Mouse (Mus musculus): ENCODE measurements at regions not wholly inside any gene's neighbourhood (a gene's known extent, or its start where the extent isn't known, plus 50 kb on each side); places are given as distances from the start of the nearest gene placed in this dataset.

DNA sequence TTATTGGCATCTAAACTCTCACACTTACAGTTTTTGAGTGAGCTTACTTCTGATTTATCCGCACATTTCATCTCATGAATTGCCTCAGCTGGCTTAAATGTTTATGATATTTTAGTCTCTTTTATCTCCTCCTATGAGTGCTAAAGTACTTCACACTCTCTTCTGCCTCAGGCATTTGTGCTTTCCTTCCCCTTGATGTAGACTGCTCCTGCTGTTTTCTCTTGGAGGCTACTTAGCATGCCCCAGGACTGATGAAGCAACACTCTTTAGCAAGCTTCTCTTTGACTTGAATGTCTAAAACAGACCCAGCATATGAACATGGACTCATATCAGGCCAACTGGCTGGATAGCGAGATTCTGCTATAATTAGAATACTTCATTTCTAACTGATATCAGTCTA lies 882.8 kb downstream of the Tecrl start:
- 27% methylated on average over 2 of the region's 2 CpGs for WGBS
- H3K27ac ChIP-seq (replicated peaks) = no peak overlapping the region
- no peaks in the 10 kb centered on the region for H3K27me3 ChIP-seq (replicated peaks)

DNA sequence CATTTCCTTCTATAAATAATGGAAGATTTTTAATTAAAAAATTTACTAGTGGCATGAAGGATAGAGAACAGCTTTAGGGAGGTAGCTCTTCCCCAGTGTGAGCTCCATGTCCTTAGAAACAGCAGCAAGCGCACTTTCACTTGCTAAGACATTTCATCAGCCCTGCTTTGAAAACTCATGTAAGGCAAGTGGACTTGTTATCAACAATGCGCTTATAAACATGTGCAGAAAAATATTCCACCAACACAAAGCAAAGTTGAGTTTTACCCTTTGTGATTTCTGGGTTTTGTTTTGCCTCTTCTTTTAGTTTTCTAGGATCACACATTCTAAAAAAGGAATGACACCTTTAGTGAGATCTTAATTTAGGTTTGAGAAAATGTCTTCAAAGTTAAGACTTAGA lies 890.7 kb downstream of the Tecrl start:
- no peaks in the 10 kb centered on the region for H3K27me3 ChIP-seq (replicated peaks)
- no peak overlapping the region for H3K4me2 ChIP-seq
- no peak overlapping the region for H3K4me3 ChIP-seq
- no peak overlapping the region for H3K9ac ChIP-seq
- H3K36me3 ChIP-seq = no peaks in the 10 kb centered on the region
- 81% methylated on average over 2 of the region's 2 CpGs for WGBS
- ATAC-seq (ENCODE audit: extremely low read depth, insufficient number of reproducible peaks, low FRiP score, low TSS enrichment) = no peak
- H3K4me1 ChIP-seq = no peaks in the 10 kb centered on the region
- H3K9me3 ChIP-seq = no peaks in the 10 kb centered on the region
- H3K27ac ChIP-seq (replicated peaks) = no peak overlapping the region

More for the DNA sequence above, 882.8 kb downstream of the Tecrl start:
- Histone ChIP-seq H3K36me3 (no peaks in the 10 kb centered on the region), H3K4me3 (no peak overlapping the region), H3K9ac (no peak overlapping the region), H3K9me3 (no peaks in the 10 kb centered on the region), H3K4me2 (no peak overlapping the region), H3K4me1 (peaks cover 4% of the 10 kb centered on the region; the same call in 1 of the 2 replicates)
- no peak for ATAC-seq (ENCODE audit: extremely low read depth, insufficient number of reproducible peaks, low FRiP score, low TSS enrichment)

DNA sequence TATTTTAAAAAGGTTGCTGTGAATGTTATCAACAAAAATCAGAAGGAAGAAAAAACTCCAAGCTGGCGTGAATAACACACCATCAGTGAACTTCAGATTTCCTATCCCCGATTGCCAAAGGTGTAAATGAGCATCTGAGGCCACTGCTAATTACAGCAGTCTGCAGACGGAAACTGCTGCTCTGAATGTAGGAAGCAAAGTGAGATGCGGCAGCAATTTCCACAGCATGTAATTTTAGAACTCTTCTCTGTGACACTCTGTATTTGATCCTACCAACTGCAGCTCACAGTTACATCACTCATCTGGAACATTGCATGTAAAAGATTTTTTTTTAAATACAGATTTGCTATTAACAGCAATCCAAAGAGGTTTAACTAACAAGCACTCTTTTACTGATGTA lies 913.7 kb downstream of the Tecrl start:
- no peak for ATAC-seq (ENCODE audit: extremely low read depth, insufficient number of reproducible peaks, low FRiP score, low TSS enrichment)
- H3K9me3 ChIP-seq = no peaks in the 10 kb centered on the region
- H3K36me3 ChIP-seq = no peaks in the 10 kb centered on the region
- H3K9ac ChIP-seq = no peak overlapping the region
- no peak overlapping the region for H3K4me3 ChIP-seq
- H3K27ac ChIP-seq (replicated peaks) = no peak overlapping the region
- WGBS = 56% methylated on average over 4 of the region's 4 CpGs
- H3K27me3 ChIP-seq (replicated peaks) = no peaks in the 10 kb centered on the region
- no peaks in the 10 kb centered on the region for H3K4me1 ChIP-seq
- no peak overlapping the region for H3K4me2 ChIP-seq

DNA sequence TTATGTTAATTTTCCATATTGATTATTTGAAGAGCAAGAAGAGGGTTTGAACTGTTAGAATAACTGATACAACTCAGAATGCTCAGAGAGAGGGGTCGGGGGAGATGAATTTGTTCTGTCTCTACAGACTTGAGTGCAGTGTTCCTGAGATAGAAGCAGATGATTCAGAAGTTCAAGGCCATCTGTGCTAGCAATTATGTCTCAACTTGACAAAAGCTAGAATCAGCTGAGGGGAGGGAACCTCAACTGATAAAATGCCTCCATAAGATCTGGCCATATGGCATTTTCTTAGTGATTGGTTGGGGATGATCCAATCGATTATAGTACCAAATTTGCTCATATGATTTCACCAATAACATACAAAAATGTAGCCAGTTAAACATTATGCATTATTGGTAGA lies 914.9 kb downstream of the Tecrl start:
- H3K4me2 ChIP-seq = no peak overlapping the region
- no peak overlapping the region for H3K9ac ChIP-seq
- H3K36me3 ChIP-seq = no peaks in the 10 kb centered on the region
- H3K27me3 ChIP-seq (replicated peaks) = no peaks in the 10 kb centered on the region
- no peak for ATAC-seq (ENCODE audit: extremely low read depth, insufficient number of reproducible peaks, low FRiP score, low TSS enrichment)
- H3K27ac ChIP-seq (replicated peaks) = no peak overlapping the region
- H3K4me3 ChIP-seq = no peak overlapping the region
- no peaks in the 10 kb centered on the region for H3K4me1 ChIP-seq
- WGBS = 72% methylated on average over 2 of the region's 2 CpGs
- H3K9me3 ChIP-seq = no peaks in the 10 kb centered on the region

DNA sequence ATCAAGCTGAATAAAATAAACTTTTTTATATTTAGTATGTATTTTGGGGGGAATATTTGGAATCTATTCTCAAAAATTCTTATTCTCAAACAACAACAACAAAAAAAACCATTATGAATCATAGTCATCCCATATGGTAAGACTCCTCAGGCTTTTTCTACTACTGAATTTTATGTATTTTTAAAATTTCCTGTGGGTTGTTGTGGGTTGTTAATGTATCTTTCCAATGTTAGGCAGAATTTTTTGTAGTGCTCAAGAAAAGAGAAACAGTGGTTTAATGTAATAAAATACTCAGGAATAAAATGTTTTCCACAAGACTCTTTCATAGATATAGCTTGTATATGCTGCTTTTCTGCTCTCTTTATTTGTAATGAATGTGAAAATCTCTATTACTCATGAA lies 934.6 kb downstream of the Tecrl start:
- Histone ChIP-seq H3K4me3 (no peak overlapping the region), H3K4me2 (no peak overlapping the region), H3K27ac (replicated peaks) (no peak overlapping the region), H3K4me1 (no peaks in the 10 kb centered on the region), H3K9me3 (no peaks in the 10 kb centered on the region), H3K36me3 (no peaks in the 10 kb centered on the region), H3K9ac (no peak overlapping the region), H3K27me3 (replicated peaks) (no peaks in the 10 kb centered on the region)
- no peak for ATAC-seq (ENCODE audit: extremely low read depth, insufficient number of reproducible peaks, low FRiP score, low TSS enrichment)

DNA sequence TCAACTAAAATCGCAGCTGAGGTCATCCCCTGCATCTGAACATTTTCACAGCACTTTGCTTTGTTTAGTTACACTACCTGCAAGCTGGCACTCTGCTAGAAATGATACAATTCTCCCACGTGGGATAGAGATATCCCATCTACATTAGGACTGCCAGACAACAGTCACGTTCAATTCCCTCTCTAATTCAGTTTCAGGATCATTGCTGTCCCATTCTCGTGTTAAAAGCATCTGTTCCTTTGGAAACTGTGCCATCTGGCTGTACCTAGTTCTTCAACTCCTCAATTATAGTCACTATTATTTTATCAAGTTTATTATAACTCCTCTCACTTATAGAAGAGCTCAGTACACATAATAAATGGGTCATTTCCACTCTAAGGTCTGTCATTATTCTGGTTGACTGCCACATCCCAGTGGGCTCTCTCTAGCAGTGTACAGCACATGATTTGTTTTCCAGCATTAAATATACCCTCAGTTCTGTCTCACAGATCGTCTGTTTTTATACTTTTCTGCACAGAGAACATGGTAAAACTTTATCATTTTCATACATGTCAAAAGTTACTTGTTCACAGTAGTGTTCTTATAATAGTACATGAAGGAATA lies 958.3 kb downstream of the Tecrl start:
- Histone ChIP-seq H3K27me3 (replicated peaks) (no peaks in the 10 kb centered on the region), H3K27ac (replicated peaks) (no peak overlapping the region), H3K4me3 (no peak overlapping the region), H3K9ac (no peak overlapping the region), H3K36me3 (no peaks in the 10 kb centered on the region), H3K4me2 (no peak overlapping the region), H3K4me1 (no peaks in the 10 kb centered on the region), H3K9me3 (no peaks in the 10 kb centered on the region)
- ATAC-seq (ENCODE audit: extremely low read depth, insufficient number of reproducible peaks, low FRiP score, low TSS enrichment) = no peak
- 61% methylated on average over 5 of the region's 5 CpGs for WGBS

DNA sequence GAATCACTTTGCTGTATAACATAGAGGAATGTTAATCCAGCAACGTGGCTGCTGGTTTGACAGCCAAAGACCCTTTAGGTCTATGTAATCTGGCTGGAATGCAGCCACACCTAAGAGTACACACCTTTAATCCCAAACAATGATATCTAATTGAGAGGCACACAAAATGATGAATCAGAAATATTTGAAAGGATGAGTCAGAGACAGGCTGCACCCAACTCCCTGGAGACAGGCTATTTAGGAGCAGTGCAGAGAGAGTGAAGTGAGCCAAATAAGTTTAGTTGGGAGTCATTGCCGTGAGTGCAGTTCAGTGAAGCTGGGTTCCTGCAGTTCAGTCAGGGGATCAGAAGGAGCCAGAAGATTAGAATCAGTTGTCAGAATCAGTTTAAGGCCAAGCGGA lies 993.4 kb downstream of the Tecrl start:
- Histone ChIP-seq H3K4me1 (no peaks in the 10 kb centered on the region), H3K36me3 (no peaks in the 10 kb centered on the region), H3K27me3 (replicated peaks) (no peaks in the 10 kb centered on the region), H3K27ac (replicated peaks) (no peak overlapping the region), H3K9ac (no peak overlapping the region), H3K9me3 (no peaks in the 10 kb centered on the region), H3K4me2 (no peak overlapping the region), H3K4me3 (no peak overlapping the region)
- WGBS = 55% methylated on average over 3 of the region's 3 CpGs
- ATAC-seq (ENCODE audit: extremely low read depth, insufficient number of reproducible peaks, low FRiP score, low TSS enrichment) = no peak

DNA sequence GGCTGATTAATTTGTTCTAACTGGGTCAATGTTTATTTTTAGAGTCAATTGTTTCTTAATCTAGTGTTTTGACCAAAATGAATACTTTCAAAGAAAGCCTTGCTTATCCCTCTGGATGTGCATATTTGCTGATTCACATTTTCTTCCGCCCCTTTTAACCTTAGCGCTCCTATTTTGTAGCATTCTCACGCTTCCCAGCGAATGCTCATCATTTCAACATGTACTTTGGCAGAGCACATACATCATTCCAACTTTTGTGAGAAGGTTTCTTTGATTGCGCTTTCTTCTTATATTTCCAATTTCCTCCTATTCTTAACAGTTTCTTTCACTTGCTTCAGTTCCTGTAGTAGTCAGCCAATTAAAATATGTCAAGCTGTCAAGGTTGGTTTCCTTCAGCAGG lies 998.7 kb downstream of the Tecrl start:
- WGBS = 73% methylated on average over 5 of the region's 5 CpGs

DNA sequence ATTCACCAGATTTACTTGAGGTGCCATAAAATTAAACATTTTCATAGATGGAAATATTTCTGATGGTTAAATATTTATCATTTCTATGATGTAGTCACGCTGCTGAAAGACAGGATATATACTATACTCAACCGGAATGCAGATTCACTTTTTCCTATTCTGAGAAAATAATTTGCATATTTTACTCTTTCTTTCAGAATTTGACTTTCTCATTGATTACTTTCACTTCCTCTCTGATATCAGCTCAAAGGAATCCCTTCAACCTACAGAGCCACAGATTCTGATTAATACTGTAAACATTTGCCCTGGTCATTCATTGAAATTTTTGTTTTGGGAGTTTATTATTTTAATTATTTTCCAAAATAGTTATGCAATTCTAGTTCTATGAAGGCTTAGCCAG lies 1003.9 kb downstream of the Tecrl start:
- H3K27ac ChIP-seq (replicated peaks) = no peak overlapping the region
- no peaks in the 10 kb centered on the region for H3K27me3 ChIP-seq (replicated peaks)
- no peak overlapping the region for H3K9ac ChIP-seq
- WGBS = 75% methylated on average over 2 of the region's 2 CpGs
- H3K4me2 ChIP-seq = no peak overlapping the region
- H3K9me3 ChIP-seq = no peaks in the 10 kb centered on the region
- H3K4me3 ChIP-seq = no peak overlapping the region
- H3K4me1 ChIP-seq = 0 out of 2 replicates have a peak, but pooled peaks cover 2% of the 10 kb centered on the region
- ATAC-seq (ENCODE audit: extremely low read depth, insufficient number of reproducible peaks, low FRiP score, low TSS enrichment) = no peak
- H3K36me3 ChIP-seq = no peaks in the 10 kb centered on the region

More for the DNA sequence above, 998.7 kb downstream of the Tecrl start:
- no peak overlapping the region for H3K4me2 ChIP-seq
- H3K4me1 ChIP-seq = no peaks in the 10 kb centered on the region
- H3K27ac ChIP-seq (replicated peaks) = no peak overlapping the region
- H3K9ac ChIP-seq = no peak overlapping the region
- no peaks in the 10 kb centered on the region for H3K36me3 ChIP-seq
- no peak for ATAC-seq (ENCODE audit: extremely low read depth, insufficient number of reproducible peaks, low FRiP score, low TSS enrichment)
- H3K9me3 ChIP-seq = no peaks in the 10 kb centered on the region
- no peaks in the 10 kb centered on the region for H3K27me3 ChIP-seq (replicated peaks)
- H3K4me3 ChIP-seq = no peak overlapping the region

DNA sequence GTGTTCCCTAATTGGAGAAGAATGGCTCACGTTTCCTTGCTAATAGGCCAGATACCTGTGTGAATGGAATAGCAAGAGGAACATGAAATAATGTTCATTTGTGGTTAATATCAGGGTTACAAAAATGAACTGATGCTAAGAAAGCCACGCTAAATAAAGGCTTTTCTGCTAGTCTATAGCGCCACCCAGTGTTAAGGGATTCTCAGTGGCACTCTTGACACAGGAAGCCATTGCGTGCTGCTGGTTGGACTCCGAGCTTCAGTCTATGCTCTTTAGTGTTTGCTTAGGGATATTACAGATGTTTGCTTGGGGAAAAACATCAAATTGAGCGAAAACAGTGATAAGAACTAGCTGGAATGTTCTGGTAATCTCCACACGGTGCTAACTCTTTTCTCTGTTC lies 1008.3 kb downstream of the Tecrl start:
- 0 out of 2 replicates have a peak, but pooled peaks cover 6% of the 10 kb centered on the region for H3K4me1 ChIP-seq
- no peak for ATAC-seq (ENCODE audit: extremely low read depth, insufficient number of reproducible peaks, low FRiP score, low TSS enrichment)
- WGBS = 7% methylated on average over 7 of the region's 7 CpGs
- H3K4me2 ChIP-seq = peak overlapping the region; percentile 33; the same call in 1 of the 2 replicates
- no peak overlapping the region for H3K4me3 ChIP-seq
- H3K36me3 ChIP-seq = no peaks in the 10 kb centered on the region
- no peak overlapping the region for H3K27ac ChIP-seq (replicated peaks)
- H3K27me3 ChIP-seq (replicated peaks) = no peaks in the 10 kb centered on the region
- no peak overlapping the region; the same call in 1 of the 2 replicates for H3K9ac ChIP-seq
- no peaks in the 10 kb centered on the region for H3K9me3 ChIP-seq

DNA sequence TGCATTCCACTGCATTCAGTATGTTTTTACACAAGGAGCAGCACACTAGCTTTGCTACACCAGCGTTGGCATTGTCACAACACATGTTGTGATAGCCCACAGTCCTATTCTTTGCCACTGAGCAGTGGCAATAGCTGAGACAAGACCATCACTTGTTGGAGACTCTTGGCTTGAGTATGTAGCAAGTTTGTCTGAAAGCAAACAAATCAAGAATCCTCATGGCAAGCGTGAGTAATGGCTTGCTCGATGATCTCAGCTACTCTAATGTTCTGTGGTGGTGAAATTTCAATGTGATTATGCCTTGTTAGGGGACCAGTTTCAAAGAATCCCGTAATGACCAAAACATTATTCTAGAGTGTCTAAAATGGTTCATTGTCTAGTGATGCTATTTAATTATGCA lies 1030.6 kb downstream of the Tecrl start:
- H3K9ac ChIP-seq = no peak overlapping the region
- no peak for ATAC-seq (ENCODE audit: extremely low read depth, insufficient number of reproducible peaks, low FRiP score, low TSS enrichment)
- H3K9me3 ChIP-seq = no peaks in the 10 kb centered on the region
- WGBS = 77% methylated on average over 4 of the region's 4 CpGs
- H3K27me3 ChIP-seq (replicated peaks) = no peaks in the 10 kb centered on the region
- H3K4me2 ChIP-seq = no peak overlapping the region
- H3K4me1 ChIP-seq = no peaks in the 10 kb centered on the region
- H3K27ac ChIP-seq (replicated peaks) = no peak overlapping the region
- no peak overlapping the region for H3K4me3 ChIP-seq
- H3K36me3 ChIP-seq = no peaks in the 10 kb centered on the region

DNA sequence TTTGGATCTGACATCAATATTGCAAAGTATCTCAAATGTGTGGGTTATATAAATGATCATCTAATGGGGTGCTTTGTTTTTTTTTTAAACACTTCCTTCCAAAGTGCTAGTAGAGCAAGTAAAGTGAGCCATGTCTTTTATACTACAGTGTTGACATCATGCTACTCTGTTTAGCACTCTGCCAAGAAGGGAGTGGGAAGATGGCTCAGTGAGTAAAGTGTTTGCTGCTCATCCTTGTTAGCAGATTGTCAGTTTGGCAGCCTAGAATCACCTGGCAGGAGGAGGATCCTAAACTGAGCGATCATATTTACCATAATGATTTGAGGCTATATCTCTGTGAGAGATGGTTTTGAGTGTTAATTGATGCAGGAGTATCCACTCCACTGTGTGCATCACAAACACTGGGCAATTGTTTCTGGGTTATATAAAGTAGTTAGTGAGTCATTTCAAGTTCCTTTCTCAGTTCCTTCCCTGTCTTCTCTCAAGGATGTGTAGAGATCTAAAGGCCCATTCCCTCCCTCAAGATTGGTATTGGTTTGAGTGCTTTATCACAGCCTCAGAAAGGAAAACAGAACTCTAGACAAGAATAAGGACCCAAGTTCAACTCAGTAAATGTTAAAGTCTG lies 1035.2 kb downstream of the Tecrl start:
- Histone ChIP-seq H3K27me3 (replicated peaks) (no peaks in the 10 kb centered on the region), H3K4me3 (no peak overlapping the region), H3K4me1 (no peaks in the 10 kb centered on the region), H3K4me2 (no peak overlapping the region), H3K9me3 (no peaks in the 10 kb centered on the region), H3K36me3 (no peaks in the 10 kb centered on the region), H3K27ac (replicated peaks) (no peak overlapping the region), H3K9ac (no peak overlapping the region)
- ATAC-seq (ENCODE audit: extremely low read depth, insufficient number of reproducible peaks, low FRiP score, low TSS enrichment) = no peak
- WGBS = 73% methylated on average over 1 of the region's 1 CpGs

Measured in heart, embryonic 13.5 days (tissue).